Mouse (Mus musculus) T-cell, adult 2 months (primary cell): ENCODE measurements around the gene Hspb2.

ENCODE experiments used
- DNase-seq: peaks from one replicate; pipeline ENCODE4 v3.0.0; 2022; ENCODE audit warnings: low spot score

The Hspb2 gene

GRCm38 (mm10) chr9:50711337-50711736 is 40.8 kb downstream of the Hspb2 start:
- no peak for DNase-seq

- no peak for DNase-seq
Observed at GRCm38 (mm10) chr9:50709108-50709507, 43.0 kb downstream of the Hspb2 start.

DNA sequence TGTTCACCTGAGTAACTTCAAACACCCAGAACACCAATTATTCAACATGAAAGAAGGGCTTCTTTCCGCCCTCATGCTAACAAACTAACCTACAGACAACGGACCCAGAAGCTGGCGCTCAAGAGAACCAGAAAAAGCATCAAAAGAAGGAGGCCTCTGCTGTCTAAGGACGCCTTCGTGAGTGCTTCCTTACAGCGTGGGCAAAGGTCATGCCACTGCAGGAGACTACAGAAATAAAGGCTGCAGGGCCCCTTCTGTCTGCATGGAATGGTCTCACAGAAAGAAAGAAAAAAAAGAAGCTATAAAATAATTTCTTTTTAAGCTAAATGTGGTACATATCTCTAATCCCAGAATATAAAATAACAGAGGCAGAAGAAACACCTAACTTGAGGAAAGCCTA is 47.2 kb downstream of the Hspb2 start:
- DNase-seq: no peak
